Mouse (Mus musculus) embryonic facial prominence, embryonic 14.5 days (tissue): ENCODE results near the gene Ufsp1. TPM values are rescaled to one million over a fixed set of nuclear protein-coding genes. Genes with fewer than 3 reads are reported as not detected.

Source experiments
- ATAC-seq: fragments of 200-750 bp; cut with Nextera tagmentation; 2 replicates; pipeline ENCODE4 v1.8.0; 2017; ENCODE audit warnings: low read depth, moderate number of reproducible peaks, moderate TSS enrichment
- DNase-seq: peaks from one replicate; pipeline ENCODE4 v3.0.0-alpha.2; 2015; ENCODE audit warnings: low spot score
- H3K27ac ChIP-seq: fragments of 300-500 bp; sonication (generic); replicated peaks from 2 replicates; pipeline ENCODE4 v1.5.1; 2014; ENCODE audit warnings: low read depth, mild to moderate bottlenecking, low read length, moderate library complexity
- H3K27me3 ChIP-seq: fragments of 300-500 bp; sonication (generic); replicated peaks from 2 replicates; pipeline ENCODE4 v1.6.1; 2014; ENCODE audit warnings: low read length; ENCODE audit not compliant: control insufficient read depth, insufficient read depth
- H3K36me3 ChIP-seq: fragments of 300-500 bp; sonication (generic); 2 replicates; pipeline ENCODE4 v1.6.1; 2014; ENCODE audit warnings: low read length, mixed read lengths; ENCODE audit not compliant: control insufficient read depth, insufficient read depth
- H3K4me1 ChIP-seq: fragments of 300-500 bp; sonication (generic); 2 replicates; pipeline ENCODE4 v1.6.1; 2014; ENCODE audit warnings: antibody characterized with exemption, low read length; ENCODE audit not compliant: control insufficient read depth, insufficient read depth
- H3K4me2 ChIP-seq: fragments of 300-500 bp; sonication (generic); 2 replicates; pipeline ENCODE4 v1.6.1; 2014; ENCODE audit warnings: low read depth, mild to moderate bottlenecking, low read length, moderate library complexity, mixed read lengths
- H3K4me3 ChIP-seq: fragments of 300-500 bp; sonication (generic); 2 replicates; pipeline ENCODE4 v1.5.1; 2014; ENCODE audit warnings: low read depth, mild to moderate bottlenecking, low read length
- H3K9ac ChIP-seq: fragments of 300-500 bp; sonication (generic); 2 replicates; pipeline ENCODE4 v1.6.1; 2014; ENCODE audit warnings: low read depth, mild to moderate bottlenecking, low read length, moderate library complexity, mixed read lengths
- H3K9me3 ChIP-seq: fragments of 300-500 bp; sonication (generic); 2 replicates; pipeline ENCODE4 v1.6.1; 2016; ENCODE audit warnings: low read length; ENCODE audit not compliant: control insufficient read depth
- WGBS: fragments of 180-500 bp; shearing (Covaris S2); extraction: QIAGEN DNeasy Blood & Tissue Kit; methylation state at CpG from one replicate; pipeline ENCODE4 v1.1.7; 2014; 5-methylcytosine and 5-hydroxymethylcytosine counted together
- polyA plus RNA-seq: library from polyadenylated mRNA; unstranded; fragments of >200 nt; fragmentation: Nextera tagmentation; extraction: Ambion mirVana; gene quantifications from 2 replicates; pipeline ENCODE4 v1.2.1, GENCODE M21; 2014

Ufsp1 gene
- polyA plus RNA-seq, 1 experiment from 2014 or later: 12.3 TPM

DNA sequence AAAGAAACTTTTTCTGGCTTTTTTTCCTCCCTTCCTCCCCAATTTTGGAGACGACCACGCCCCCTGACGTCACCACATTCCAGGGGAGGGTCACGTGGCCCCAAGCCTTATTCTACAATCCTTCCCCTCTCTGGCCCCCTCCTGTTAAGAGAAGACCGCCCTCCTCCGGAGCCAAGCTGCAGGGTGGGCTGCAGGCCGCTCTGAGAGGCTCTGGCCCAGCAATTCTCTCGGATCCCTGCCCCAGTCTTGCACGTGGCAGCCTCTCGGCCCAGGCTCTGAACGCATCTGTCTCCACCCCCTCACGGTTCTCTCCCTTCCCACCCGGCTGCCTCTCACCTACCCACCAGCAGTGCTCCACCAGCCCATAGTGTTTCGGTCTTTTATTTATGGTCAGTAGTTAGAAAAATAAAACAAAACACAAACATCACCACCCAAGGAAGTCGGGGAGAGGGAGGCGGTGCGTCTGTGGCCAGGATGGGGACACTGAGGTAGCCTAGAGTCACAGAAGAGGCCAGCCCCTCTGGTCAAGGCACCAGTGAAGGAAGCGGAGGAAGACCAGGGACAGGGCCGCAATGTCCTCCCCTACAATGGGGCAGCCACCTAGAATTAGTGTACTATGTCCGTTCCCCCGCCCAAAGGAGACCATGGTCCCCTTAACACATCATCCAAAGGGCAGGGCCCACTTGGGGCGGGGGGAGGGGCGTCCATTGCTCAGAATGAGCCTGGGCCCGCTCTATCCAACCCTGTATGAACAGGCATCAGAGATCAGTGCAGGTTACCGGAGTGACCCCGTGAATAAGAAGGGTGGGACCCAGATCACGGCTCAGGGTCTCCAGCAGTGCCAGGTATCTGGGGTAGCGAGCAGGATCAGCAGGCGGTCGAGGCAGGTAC lies 20.0 kb downstream of the Ufsp1 start, which contains the start of gene Trip6:
Gene Trip6 (minus strand): TSS at position 212 of the 891 bp plus-strand sequence.
- peak within 1 kb of the TSS; percentile 85 for H3K4me2 ChIP-seq
- H3K9ac ChIP-seq: peak within 1 kb of the TSS; percentile 91
- WGBS: 13% methylated on average over 28 of the region's 30 CpGs
- H3K4me1 ChIP-seq: peaks cover 26% of the 10 kb centered on the region
- peak; percentile 95 for ATAC-seq
- peak within 1 kb of the TSS; percentile 64 for H3K4me3 ChIP-seq
- H3K27me3 ChIP-seq: no peaks in the 10 kb centered on the region
- peak; percentile 99 for DNase-seq
- H3K36me3 ChIP-seq: peaks cover 56% of the 10 kb centered on the region
- no peaks in the 10 kb centered on the region for H3K9me3 ChIP-seq
- peak within 1 kb of the TSS; percentile 95 for H3K27ac ChIP-seq

DNA sequence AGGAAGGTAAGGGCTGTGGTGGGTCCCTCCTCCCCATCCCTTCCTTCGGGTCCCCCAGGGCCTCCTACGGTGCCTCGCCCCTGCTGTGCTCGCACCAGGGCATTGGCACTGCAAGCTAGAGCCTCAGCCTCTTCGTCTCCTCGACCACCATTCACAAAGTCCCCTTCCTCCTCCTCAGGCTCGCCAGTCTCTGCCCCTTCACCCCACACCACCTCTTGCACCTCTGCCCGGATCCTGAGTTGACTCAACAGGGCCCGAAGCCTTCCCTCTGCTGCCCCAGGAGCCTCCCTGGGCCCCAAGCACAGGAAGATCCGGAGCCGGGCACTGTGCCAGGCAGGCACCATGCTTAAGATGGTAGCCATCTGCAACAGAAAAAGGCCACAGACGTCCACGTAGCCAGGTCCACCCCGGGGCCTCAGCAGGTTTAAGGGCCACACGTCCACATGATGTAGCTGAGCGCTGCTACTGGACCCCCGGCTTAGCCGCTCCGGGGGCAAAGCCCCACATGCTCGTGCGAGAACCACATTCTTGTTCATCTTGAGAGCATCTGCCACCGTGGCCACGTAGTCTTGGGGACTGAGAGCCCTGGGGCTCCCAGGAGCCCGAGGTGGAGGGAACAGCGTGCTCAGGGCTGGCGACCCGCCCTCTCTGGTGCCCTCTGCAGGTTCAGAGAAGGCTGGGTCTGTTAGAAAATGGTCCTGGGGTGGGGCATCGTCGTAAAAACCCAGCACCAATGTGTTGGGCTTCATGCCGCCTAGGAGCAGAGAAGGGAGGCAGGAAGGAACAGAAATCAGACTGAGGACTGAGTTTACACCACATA lies 20.9 kb downstream of the Ufsp1 start:
- Histone ChIP-seq H3K9ac (peak overlapping the region; percentile 91; the same call in 1 of the 2 replicates), H3K27me3 (no peaks in the 10 kb centered on the region), H3K9me3 (no peaks in the 10 kb centered on the region), H3K27ac (peak overlapping the region; percentile 95), H3K4me2 (peak overlapping the region; percentile 85; the same call in 1 of the 2 replicates), H3K4me1 (peaks cover 26% of the 10 kb centered on the region), H3K4me3 (peak overlapping the region; percentile 64; the same call in 1 of the 2 replicates), H3K36me3 (peaks cover 56% of the 10 kb centered on the region)
- ATAC-seq (no peak), DNase-seq (no peak)
- WGBS: 50% methylated on average over 27 of the region's 30 CpGs

DNA sequence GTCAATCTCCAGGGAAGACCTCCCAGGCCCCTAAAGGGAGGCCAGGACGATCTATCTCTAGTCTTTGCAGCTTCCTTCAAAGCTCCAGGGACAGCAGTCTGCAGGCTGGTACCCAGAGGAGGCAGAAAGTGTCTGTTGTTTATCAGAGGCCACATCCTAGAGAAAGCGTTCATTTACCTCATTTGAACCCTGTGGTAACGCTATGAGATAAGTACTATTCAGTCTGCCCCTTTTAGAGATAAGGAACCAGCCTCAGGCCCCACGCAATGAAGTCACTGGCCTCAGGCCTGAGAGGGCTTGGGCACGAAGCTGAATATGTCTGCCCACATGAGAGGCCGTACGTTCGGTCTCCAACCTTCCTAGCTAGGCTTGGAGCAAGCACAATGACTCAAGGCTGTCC lies 22.9 kb downstream of the Ufsp1 start:
- H3K27ac ChIP-seq: no peak overlapping the region
- peaks cover 54% of the 10 kb centered on the region for H3K36me3 ChIP-seq
- H3K4me3 ChIP-seq: no peak overlapping the region
- H3K9ac ChIP-seq: no peak overlapping the region
- H3K4me1 ChIP-seq: peaks cover 18% of the 10 kb centered on the region
- WGBS: 91% methylated on average over 8 of the region's 8 CpGs
- ATAC-seq (no peak), DNase-seq (no peak)
- no peaks in the 10 kb centered on the region for H3K9me3 ChIP-seq
- H3K4me2 ChIP-seq: no peak overlapping the region
- no peaks in the 10 kb centered on the region for H3K27me3 ChIP-seq

DNA sequence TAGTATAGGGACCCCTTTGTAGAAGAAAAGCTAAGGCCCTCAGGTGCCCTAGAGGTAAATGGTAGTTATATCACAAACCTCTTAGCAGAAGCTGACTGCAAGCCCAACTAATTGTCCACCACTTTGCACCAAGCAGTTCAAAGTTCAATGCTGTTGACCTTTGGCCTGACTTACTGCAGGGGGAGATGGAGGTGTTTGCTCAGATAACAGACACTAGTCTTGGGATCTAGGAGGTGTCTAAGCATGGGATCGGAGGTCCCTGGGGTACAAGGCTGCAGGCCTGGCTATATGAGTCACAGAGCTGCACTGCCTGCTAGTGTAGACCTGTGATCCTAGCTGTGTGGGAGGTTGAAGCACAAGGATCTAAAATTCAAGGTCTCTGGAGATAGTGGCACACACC lies 24.1 kb downstream of the Ufsp1 start:
- no peak for ATAC-seq
- H3K36me3 ChIP-seq: peaks cover 64% of the 10 kb centered on the region
- WGBS: 88% methylated on average over 1 of the region's 1 CpGs

DNA sequence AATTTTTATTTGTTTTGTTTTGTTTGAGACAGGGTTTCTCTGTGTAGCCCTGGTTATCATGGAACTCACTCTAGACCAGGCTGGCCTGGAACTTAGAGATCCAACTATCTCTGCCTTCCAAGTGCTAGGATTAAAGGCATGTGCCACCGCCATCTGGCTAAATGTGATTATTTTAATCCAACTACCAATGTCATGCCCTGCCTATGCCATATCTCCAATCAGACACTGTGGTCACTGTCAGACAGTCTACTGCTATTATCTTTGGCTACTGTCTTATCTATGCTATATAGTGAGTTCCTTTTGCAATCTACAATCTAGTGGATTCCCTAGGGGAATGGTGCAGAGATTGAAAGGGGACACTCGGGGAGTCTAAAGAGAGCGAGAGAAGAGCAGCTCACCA lies 26.6 kb downstream of the Ufsp1 start:
- ATAC-seq: no peak

More for the DNA sequence above, 24.1 kb downstream of the Ufsp1 start:
- DNase-seq: no peak
- Histone ChIP-seq H3K4me1 (peaks cover 11% of the 10 kb centered on the region), H3K4me3 (no peak overlapping the region), H3K9ac (no peak overlapping the region), H3K4me2 (no peak overlapping the region), H3K9me3 (no peaks in the 10 kb centered on the region), H3K27ac (no peak overlapping the region), H3K27me3 (no peaks in the 10 kb centered on the region)

DNA sequence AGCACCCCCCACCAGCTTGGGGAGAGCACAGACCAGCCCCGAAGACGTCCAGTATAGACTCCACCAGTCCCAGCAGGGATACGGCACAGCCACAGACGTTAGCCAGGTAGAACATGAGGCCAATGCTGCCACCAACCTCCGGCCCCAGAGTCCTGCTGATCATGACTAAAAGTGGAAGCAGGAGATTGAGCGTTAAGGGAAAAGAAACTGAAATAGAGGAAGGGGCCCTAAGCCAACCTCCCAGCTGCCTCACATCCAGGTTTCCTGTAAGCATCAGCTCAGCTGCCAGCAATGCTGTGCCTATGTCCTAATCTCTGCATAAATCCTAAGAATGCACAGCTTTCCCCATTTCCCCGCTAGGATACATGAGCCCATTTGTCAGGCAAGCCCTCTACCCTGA lies 36.5 kb downstream of the Ufsp1 start:
- Histone ChIP-seq H3K27me3 (no peaks in the 10 kb centered on the region), H3K36me3 (peaks cover 19% of the 10 kb centered on the region; the same call in 1 of the 2 replicates), H3K4me2 (no peak overlapping the region), H3K9ac (no peak overlapping the region), H3K9me3 (no peaks in the 10 kb centered on the region), H3K27ac (no peak overlapping the region), H3K4me3 (no peak overlapping the region), H3K4me1 (0 out of 2 replicates have a peak, but pooled peaks cover 3% of the 10 kb centered on the region)
- ATAC-seq (no peak), DNase-seq (no peak)
- WGBS: 81% methylated on average over 7 of the region's 7 CpGs

More for the DNA sequence above, 26.6 kb downstream of the Ufsp1 start:
- DNase-seq: no peak
- H3K4me2 ChIP-seq: no peak overlapping the region
- 96% methylated on average over 3 of the region's 3 CpGs for WGBS
- H3K4me3 ChIP-seq: no peak overlapping the region
- peaks cover 73% of the 10 kb centered on the region for H3K36me3 ChIP-seq
- H3K9ac ChIP-seq: no peak overlapping the region
- no peak overlapping the region for H3K27ac ChIP-seq
- H3K9me3 ChIP-seq: no peaks in the 10 kb centered on the region
- H3K27me3 ChIP-seq: no peaks in the 10 kb centered on the region
- H3K4me1 ChIP-seq: no peaks in the 10 kb centered on the region

DNA sequence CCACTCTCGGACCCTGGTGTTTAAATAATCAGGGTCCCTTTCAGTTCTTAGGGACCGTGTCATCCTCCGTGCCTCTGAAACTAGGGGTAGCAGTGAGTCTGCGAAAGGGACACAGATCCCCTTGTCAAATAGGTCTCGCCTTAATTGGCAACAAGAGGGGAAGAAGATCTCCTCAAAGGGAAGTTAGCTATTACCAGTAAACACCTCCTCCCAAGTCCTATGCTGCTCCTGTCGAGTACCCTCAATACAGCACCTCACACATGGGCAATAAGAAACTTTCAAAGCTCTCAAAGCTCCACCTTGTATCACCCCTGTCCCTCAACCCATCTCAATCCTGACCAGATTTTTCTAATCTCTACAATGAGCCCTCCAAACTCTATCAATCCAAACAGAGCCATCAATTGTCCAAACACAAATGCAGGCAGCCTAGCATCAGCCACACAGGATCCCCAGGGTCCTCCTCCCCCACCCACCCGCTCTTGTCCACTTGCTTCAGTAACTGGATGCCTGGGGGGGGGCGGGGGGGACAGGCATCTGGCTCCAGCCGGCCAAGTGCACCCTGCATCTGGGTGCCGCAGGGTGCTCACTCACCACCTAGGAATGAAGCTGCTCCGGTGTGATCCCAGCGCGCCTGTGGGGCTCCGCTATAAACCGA lies 38.6 kb downstream of the Ufsp1 start:
- WGBS: 14% methylated on average over 15 of the region's 15 CpGs
- no peak for ATAC-seq
- H3K36me3 ChIP-seq: peaks cover 4% of the 10 kb centered on the region; the same call in 1 of the 2 replicates
- H3K9ac ChIP-seq: peak overlapping the region; percentile 81
- H3K4me3 ChIP-seq: peak overlapping the region; percentile 70
- no peak overlapping the region for H3K27ac ChIP-seq
- H3K4me1 ChIP-seq: 0 out of 2 replicates have a peak, but pooled peaks cover 6% of the 10 kb centered on the region
- peak overlapping the region; percentile 96 for H3K4me2 ChIP-seq
- H3K27me3 ChIP-seq: no peaks in the 10 kb centered on the region
- H3K9me3 ChIP-seq: no peaks in the 10 kb centered on the region
- DNase-seq: no peak
